Mouse (Mus musculus): ENCODE results near the gene Acad9.

The Acad9 gene

GRCm38 (mm10) chr3:36065843-36066651 lies at the start of gene Acad9:
Gene Acad9, plus strand, starts transcription at chr3:36065979.
- CTCF ChIA-PET: interaction anchor here in 2 of 4 experiments (0.6 to 1.0 kb wide), 2 partner anchors 89 to 411 kb away, joined by 3 to 4 read pairs; no protein-coding TSS in a partner anchor
- POLR2A ChIA-PET: interaction anchor here in 3 of 4 experiments (0.6 to 2.6 kb wide), 33 partner anchors 8 to 537 kb away, joined by 3 to 17 read pairs (median 4); partner anchors contain the start of genes Mccc1 (in 3 of the 3), D3Ertd254e (in 2 of the 3), 1810062G17Rik (in 1 of the 3) and Anxa5 (in 1 of the 3)

- POLR2A ChIA-PET: no interaction called here
- CTCF ChIA-PET: no interaction called here
Observed at GRCm38 (mm10) chr3:36025732-36026131, 40.0 kb upstream of the Acad9 start.

- ChIA-PET POLR2A (no interaction called here), CTCF (no interaction called here)
Observed at GRCm38 (mm10) chr3:36029993-36030392, 35.8 kb upstream of the Acad9 start.

GRCm38 (mm10) chr3:36031740-36032510 lies 33.9 kb upstream of the Acad9 start:
- CTCF ChIA-PET: no interaction called here
- POLR2A ChIA-PET: interaction anchor here in 1 of 4 experiments (0.7 kb wide), 1 partner anchor 40 kb away, joined by 3 read pairs; no protein-coding TSS in a partner anchor

GRCm38 (mm10) chr3:36044520-36044919 lies 21.3 kb upstream of the Acad9 start:
- CTCF ChIA-PET: no interaction called here
- POLR2A ChIA-PET: no interaction called here

- POLR2A ChIA-PET: no interaction called here
- CTCF ChIA-PET: no interaction called here
Observed at GRCm38 (mm10) chr3:36045086-36045485, 20.7 kb upstream of the Acad9 start.

- ChIA-PET POLR2A (interaction anchor here in 1 of 4 experiments (0.5 kb wide), 1 partner anchor 30 kb away, joined by 3 read pairs; no protein-coding TSS in a partner anchor), CTCF (no interaction called here)
Observed at GRCm38 (mm10) chr3:36049106-36049505, 16.7 kb upstream of the Acad9 start.

GRCm38 (mm10) chr3:36053447-36053846 lies 12.3 kb upstream of the Acad9 start, which contains the start of gene Ccdc144b:
Gene Ccdc144b, minus strand, starts transcription at chr3:36053547.
- ChIA-PET POLR2A (interaction anchor here in 1 of 4 experiments (1.1 to 1.2 kb wide), 2 partner anchors 13 to 364 kb away, joined by 3 to 4 read pairs; partner anchors contain the start of gene Acad9), CTCF (no interaction called here)

GRCm38 (mm10) chr3:36060096-36060850 lies 5.5 kb upstream of the Acad9 start:
- ChIA-PET POLR2A (interaction anchor here in 2 of 4 experiments (0.8 to 1.1 kb wide), 3 partner anchors 61 to 127 kb away, joined by 3 read pairs; no protein-coding TSS in a partner anchor), CTCF (interaction anchor here (0.5 to 1.8 kb wide), 22 partner anchors 60 to 651 kb away, joined by 3 to 11 read pairs (median 3); partner anchors contain the start of genes Mccc1 (in 2 of the 4) and D3Ertd254e (in 1 of the 4))

GRCm38 (mm10) chr3:36064592-36065061 lies 1.2 kb upstream of the Acad9 start:
- CTCF ChIA-PET: no interaction called here
- POLR2A ChIA-PET: no interaction called here

GRCm38 (mm10) chr3:36065166-36065565 lies 613 bp upstream of the Acad9 start:
- ChIA-PET POLR2A (interaction anchor here in 3 of 4 experiments (0.6 to 2.6 kb wide), 14 partner anchors 10 to 133 kb away, joined by 3 to 17 read pairs (median 4); partner anchors contain the start of gene Mccc1 (in 2 of the 3)), CTCF (no interaction called here)

GRCm38 (mm10) chr3:36067731-36068130 lies 2.0 kb downstream of the Acad9 start:
- ChIA-PET CTCF (interaction anchor here in 2 of 4 experiments (0.7 kb wide), 2 partner anchors 19 to 1645 kb away, joined by 5 to 6 read pairs; no protein-coding TSS in a partner anchor), POLR2A (interaction anchor here in 1 of 4 experiments (2.6 kb wide), 1 partner anchor 68 kb away, joined by 14 read pairs; the partner anchor contains the start of gene Mccc1)

- POLR2A ChIA-PET: interaction anchor here in 1 of 4 experiments (0.6 kb wide), 1 partner anchor 72 kb away, joined by 4 read pairs; no protein-coding TSS in a partner anchor
Observed at GRCm38 (mm10) chr3:36070436-36070835, 4.7 kb downstream of the Acad9 start.

GRCm38 (mm10) chr3:36071047-36071446 lies 5.3 kb downstream of the Acad9 start:
- ChIA-PET CTCF (interaction anchor here in 1 of 4 experiments (0.6 kb wide), 1 partner anchor 139 kb away, joined by 3 read pairs; no protein-coding TSS in a partner anchor), POLR2A (interaction anchor here in 2 of 4 experiments (0.6 kb wide), 2 partner anchors 73 to 142 kb away, joined by 4 to 6 read pairs; no protein-coding TSS in a partner anchor)

More at GRCm38 (mm10) chr3:36070436-36070835, 4.7 kb downstream of the Acad9 start:
- CTCF ChIA-PET: no interaction called here

- POLR2A ChIA-PET: interaction anchor here in 2 of 4 experiments (1.4 to 1.9 kb wide), 2 partner anchors 8 kb away, joined by 3 to 8 read pairs; partner anchors contain the start of gene Acad9 (in 2 of the 2)
- CTCF ChIA-PET: no interaction called here
Observed at GRCm38 (mm10) chr3:36074231-36074630, 8.5 kb downstream of the Acad9 start.

GRCm38 (mm10) chr3:36075466-36075865 lies 9.7 kb downstream of the Acad9 start:
- ChIA-PET POLR2A (interaction anchor here in 3 of 4 experiments (0.9 to 2.2 kb wide), 5 partner anchors 9 to 14 kb away, joined by 3 to 8 read pairs (median 4); partner anchors contain the start of gene Acad9 (in 2 of the 3)), CTCF (no interaction called here)

- CTCF ChIA-PET: no interaction called here
- POLR2A ChIA-PET: interaction anchor here in 1 of 4 experiments (0.8 kb wide), 1 partner anchor 18 kb away, joined by 3 read pairs; no protein-coding TSS in a partner anchor
Observed at GRCm38 (mm10) chr3:36077386-36077785, 11.6 kb downstream of the Acad9 start.

GRCm38 (mm10) chr3:36079886-36080285 lies 14.1 kb downstream of the Acad9 start:
- POLR2A ChIA-PET: interaction anchor here in 2 of 4 experiments (2.2 to 2.3 kb wide), 2 partner anchors 14 kb away, joined by 5 to 7 read pairs; partner anchors contain the start of gene Acad9 (in 2 of the 2)
- CTCF ChIA-PET: no interaction called here

Measured in embryonic stem cell, embryonic (primary cell).